Mouse (Mus musculus) ES-Bruce4 (cell line): ENCODE results near the gene Gm49325. TPM values are rescaled to one million over a fixed set of nuclear protein-coding genes. Genes with fewer than 3 reads are reported as not detected.

ENCODE experiments used
- H3K27ac ChIP-seq: 2 replicates; pipeline ENCODE4 v1.5.1; 2012; ENCODE audit warnings: low read length, inconsistent platforms; ENCODE audit not compliant: insufficient read depth
- H3K27me3 ChIP-seq: 2 replicates; pipeline ENCODE4 v1.6.1; 2012; ENCODE audit warnings: mild to moderate bottlenecking, low read length, inconsistent platforms; ENCODE audit not compliant: control insufficient read depth, poor library complexity, insufficient read depth, severe bottlenecking
- H3K36me3 ChIP-seq: 2 replicates; pipeline ENCODE4 v1.6.1; 2012; ENCODE audit warnings: inconsistent platforms, mild to moderate bottlenecking, low read length, moderate library complexity; ENCODE audit not compliant: control insufficient read depth, poor library complexity, insufficient read depth, severe bottlenecking
- H3K4me1 ChIP-seq: one replicate; pipeline ENCODE4 v1.8.1; 2011; ENCODE audit warnings: low read length; ENCODE audit not compliant: control insufficient read depth, insufficient read depth
- H3K4me3 ChIP-seq: 2 replicates; pipeline ENCODE4 v1.5.1; 2011; ENCODE audit warnings: low read depth, mild to moderate bottlenecking, low read length
- H3K9ac ChIP-seq: 2 replicates; pipeline ENCODE4 v1.6.1; 2012; ENCODE audit warnings: low read depth, mild to moderate bottlenecking, inconsistent platforms; ENCODE audit not compliant: poor library complexity, severe bottlenecking
- H3K9me3 ChIP-seq: replicated peaks from 2 replicates; pipeline ENCODE4 v1.6.1; 2012; ENCODE audit warnings: mild to moderate bottlenecking, low read length, inconsistent platforms; ENCODE audit not compliant: control insufficient read depth, poor library complexity, insufficient read depth, severe bottlenecking
- CTCF ChIP-seq: IDR thresholded peaks from one replicate; pipeline ENCODE4 v1.8.1; 2011; ENCODE audit warnings: low read depth, low read length
- EP300 ChIP-seq: IDR thresholded peaks from 2 replicates; pipeline ENCODE4 v1.6.1; 2011; ENCODE audit warnings: low read depth, low read length; ENCODE audit not compliant: insufficient read depth
- POLR2A ChIP-seq: IDR thresholded peaks from one replicate; pipeline ENCODE4 v1.8.1; 2011; ENCODE audit warnings: low read length; ENCODE audit not compliant: insufficient read depth
- polyA plus RNA-seq: library from polyadenylated mRNA; stranded (reverse); fragments of >200 nt; gene quantifications from 2 replicates; pipeline ENCODE4 v1.2.4, GENCODE M21; 2011; ENCODE audit warnings: low read depth; ENCODE audit not compliant: missing spikeins, insufficient read depth, insufficient read length

Gene Gm49325
- polyA plus RNA-seq, 1 experiment: 50.7 TPM

GRCm38 (mm10) chr10:77606855-77607254 lies 858 bp downstream of the Gm49325 start:
- H3K4me3 ChIP-seq: peak overlapping the region; percentile 91
- H3K27ac ChIP-seq: peak overlapping the region; percentile 74
- TF ChIP-seq POLR2A (no peak), EP300 (no peak), CTCF (no peak)
- H3K9ac ChIP-seq: peak overlapping the region; percentile 84
- no peaks in the 10 kb centered on the region for H3K27me3 ChIP-seq
- H3K9me3 ChIP-seq: no peaks in the 10 kb centered on the region
- H3K36me3 ChIP-seq: peaks cover 6% of the 10 kb centered on the region
- H3K4me1 ChIP-seq: peaks cover 5% of the 10 kb centered on the region

GRCm38 (mm10) chr10:77607441-77607840 lies 1.4 kb downstream of the Gm49325 start:
- peak overlapping the region; percentile 84 for H3K9ac ChIP-seq
- H3K36me3 ChIP-seq: peaks cover 11% of the 10 kb centered on the region
- TF ChIP-seq EP300 (peak; percentile 80), CTCF (no peak)

GRCm38 (mm10) chr10:77608589-77608988 lies 2.6 kb downstream of the Gm49325 start:
- no peak overlapping the region for H3K9ac ChIP-seq
- H3K36me3 ChIP-seq: peaks cover 20% of the 10 kb centered on the region

More at GRCm38 (mm10) chr10:77607441-77607840, 1.4 kb downstream of the Gm49325 start:
- H3K27ac ChIP-seq: peak overlapping the region; percentile 90
- H3K27me3 ChIP-seq: no peaks in the 10 kb centered on the region
- peaks cover 5% of the 10 kb centered on the region for H3K4me1 ChIP-seq
- peak overlapping the region; percentile 91 for H3K4me3 ChIP-seq
- H3K9me3 ChIP-seq: no peaks in the 10 kb centered on the region

GRCm38 (mm10) chr10:77610221-77610961 lies 4.4 kb downstream of the Gm49325 start:
- Histone ChIP-seq H3K4me1 (peaks cover 5% of the 10 kb centered on the region), H3K36me3 (peaks cover 30% of the 10 kb centered on the region), H3K9me3 (no peaks in the 10 kb centered on the region), H3K4me3 (no peak overlapping the region), H3K27ac (no peak overlapping the region), H3K9ac (no peak overlapping the region), H3K27me3 (no peaks in the 10 kb centered on the region)
- no peak for TF ChIP-seq CTCF
- TF ChIP-seq EP300: 0 out of 2 replicates have a peak, but pooled peaks have one; percentile 54
- no peak for TF ChIP-seq POLR2A

More at GRCm38 (mm10) chr10:77608589-77608988, 2.6 kb downstream of the Gm49325 start:
- no peaks in the 10 kb centered on the region for H3K27me3 ChIP-seq
- H3K9me3 ChIP-seq: no peaks in the 10 kb centered on the region
- no peak overlapping the region for H3K4me3 ChIP-seq
- peaks cover 5% of the 10 kb centered on the region for H3K4me1 ChIP-seq
- TF ChIP-seq POLR2A (no peak), EP300 (no peak), CTCF (no peak)
- no peak overlapping the region for H3K27ac ChIP-seq

GRCm38 (mm10) chr10:77613409-77613808 lies 7.4 kb downstream of the Gm49325 start:
- no peaks in the 10 kb centered on the region for H3K9me3 ChIP-seq
- H3K36me3 ChIP-seq: peaks cover 43% of the 10 kb centered on the region
- no peaks in the 10 kb centered on the region for H3K27me3 ChIP-seq
- H3K4me1 ChIP-seq: peaks cover 5% of the 10 kb centered on the region
- H3K4me3 ChIP-seq: no peak overlapping the region
- H3K27ac ChIP-seq: no peak overlapping the region
- TF ChIP-seq CTCF: no peak
- no peak for TF ChIP-seq POLR2A
- no peak for TF ChIP-seq EP300
- H3K9ac ChIP-seq: no peak overlapping the region

GRCm38 (mm10) chr10:77615647-77616046 lies 9.7 kb downstream of the Gm49325 start:
- no peak for TF ChIP-seq POLR2A
- TF ChIP-seq CTCF: no peak
- no peak for TF ChIP-seq EP300
- Histone ChIP-seq H3K4me1 (peaks cover 2% of the 10 kb centered on the region), H3K36me3 (peaks cover 41% of the 10 kb centered on the region), H3K27me3 (no peaks in the 10 kb centered on the region), H3K27ac (no peak overlapping the region), H3K9me3 (no peaks in the 10 kb centered on the region), H3K4me3 (no peak overlapping the region), H3K9ac (no peak overlapping the region)
